Mouse (Mus musculus) heart, postnatal 25 days (tissue): ENCODE results near the gene Mapk11. TPM values are rescaled to one million over a fixed set of nuclear protein-coding genes. Genes with fewer than 3 reads are reported as not detected.

Experiments used
- DNase-seq: peaks from one replicate; pipeline ENCODE4 v3.0.0; 2022; ENCODE audit warnings: low spot score
- intact Hi-C: fragments of 180-260 bp; cut with DNase I; formaldehyde crosslinking; loops from one replicate; pipeline ENCODE4 v1.15.1; 2025
- total RNA-seq, 2 experiments: library from RNA; stranded (reverse); gene quantifications; 2 replicates each; pipeline ENCODE4 v1.2.3; 2021

Gene Mapk11
- 1 to 10 TPM; 1.4 to 2.1 TPM for total RNA-seq

- DNase-seq = no peak
- intact Hi-C loops = no loop called here
These were observed at the start of gene Mapk11 for GRCm38 (mm10) chr15:89149271-89150040. Mapk11 (minus strand) TSS chr15:89149628.

- DNase-seq = no peak
- intact Hi-C loops = loop anchor here (2.0 to 5.0 kb wide), 4 partner anchors 14 to 120 kb away; partner anchors contain the start of genes Ppp6r2, Trabd and Tubgcp6
These were observed 47.6 kb upstream of the Mapk11 start for GRCm38 (mm10) chr15:89197056-89197455.

GRCm38 (mm10) chr15:89196313-89196706, 46.9 kb upstream of the Mapk11 start, which contains the start of gene Dennd6b:
Dennd6b (minus strand) TSS chr15:89196496.
- DNase-seq = peak; percentile 94
- intact Hi-C loops = loop anchor here (2.0 to 5.0 kb wide), 4 partner anchors 14 to 119 kb away; partner anchors contain the start of genes Ppp6r2, Trabd and Tubgcp6

GRCm38 (mm10) chr15:89195690-89196312, 46.4 kb upstream of the Mapk11 start:
- intact Hi-C loops = loop anchor here (2.0 to 5.0 kb wide), 4 partner anchors 15 to 118 kb away; partner anchors contain the start of genes Ppp6r2, Trabd and Tubgcp6
- DNase-seq = peak; percentile 85

- intact Hi-C loops = loop anchor here (5.0 kb wide), 3 partner anchors 38 to 118 kb away; partner anchors contain the start of genes Trabd and Tubgcp6
These were observed 45.8 kb upstream of the Mapk11 start for GRCm38 (mm10) chr15:89195261-89195681.

GRCm38 (mm10) chr15:89184937-89185227, 35.5 kb upstream of the Mapk11 start:
- intact Hi-C loops = no loop called here
- DNase-seq = no peak

More at GRCm38 (mm10) chr15:89195261-89195681, 45.8 kb upstream of the Mapk11 start:
- DNase-seq = no peak

- no peak for DNase-seq
- intact Hi-C loops = no loop called here
These were observed 34.9 kb upstream of the Mapk11 start for GRCm38 (mm10) chr15:89184141-89184936.

- intact Hi-C loops = no loop called here
- no peak for DNase-seq
These were observed 33.4 kb upstream of the Mapk11 start for GRCm38 (mm10) chr15:89182842-89183241.

GRCm38 (mm10) chr15:89182328-89182741, 32.9 kb upstream of the Mapk11 start:
- intact Hi-C loops = no loop called here
- peak; percentile 55 for DNase-seq

- intact Hi-C loops = no loop called here
- no peak for DNase-seq
These were observed 32.3 kb upstream of the Mapk11 start for GRCm38 (mm10) chr15:89181561-89182270.

GRCm38 (mm10) chr15:89180571-89181229, 31.3 kb upstream of the Mapk11 start, which contains the start of gene Plxnb2:
Plxnb2 (minus strand) TSS chr15:89180788.
- peak; percentile 71 for DNase-seq
- intact Hi-C loops = no loop called here

GRCm38 (mm10) chr15:89180081-89180541, 30.7 kb upstream of the Mapk11 start:
- intact Hi-C loops = no loop called here
- no peak for DNase-seq

- DNase-seq = no peak
- intact Hi-C loops = loop anchor here (2.0 kb wide), 1 partner anchor 31 kb away; the partner anchor contains the start of gene Ppp6r2
These were observed 30.2 kb upstream of the Mapk11 start for GRCm38 (mm10) chr15:89179630-89179964.

GRCm38 (mm10) chr15:89178954-89179629, 29.7 kb upstream of the Mapk11 start:
- intact Hi-C loops = loop anchor here (2.0 kb wide), 1 partner anchor 32 kb away; the partner anchor contains the start of gene Ppp6r2
- DNase-seq = peak; percentile 70

GRCm38 (mm10) chr15:89178260-89178860, 28.9 kb upstream of the Mapk11 start:
- intact Hi-C loops = loop anchor here (2.0 kb wide), 1 partner anchor 32 kb away; the partner anchor contains the start of gene Ppp6r2
- no peak for DNase-seq

GRCm38 (mm10) chr15:89177576-89178259, 28.3 kb upstream of the Mapk11 start:
- intact Hi-C loops = loop anchor here (2.0 kb wide), 1 partner anchor 33 kb away; the partner anchor contains the start of gene Ppp6r2

GRCm38 (mm10) chr15:89177121-89177520, 27.7 kb upstream of the Mapk11 start:
- intact Hi-C loops = no loop called here
- DNase-seq = peak; percentile 75

More at GRCm38 (mm10) chr15:89177576-89178259, 28.3 kb upstream of the Mapk11 start:
- DNase-seq = no peak
